In genomic region chr12:117589186-117589585, GRCm38 (mm10) we compare ENCODE assay signal across 21 mouse cellular contexts.
"Had no signal": no experiment of that assay in that cellular context is flagged by ENCODE, and none has a peak within 500 bp of the region (broad histone marks: within the 10 kb centered on the region; RNA-seq: fewer than 3 reads in every experiment).

No protein-coding gene starts in this region.

- H3K4me3 ChIP-seq: left cerebral cortex, adult 2 months; lung, embryonic 15.5 days; megakaryocyte, embryonic 14.5 days; midbrain, embryonic 10.5 days; midbrain, embryonic 13.5 days; myocyte; neural tube, embryonic 13.5 days; stomach, embryonic 15.5 days had no signal

- ATAC-seq: intestine, postnatal 0 days; midbrain, embryonic 13.5 days; midbrain, embryonic 16.5 days had no signal

- H3K27me3 ChIP-seq: lung, embryonic 15.5 days; megakaryocyte, embryonic 14.5 days; midbrain, embryonic 13.5 days; neural tube, embryonic 13.5 days; stomach, embryonic 15.5 days had no signal

- H3K4me1 ChIP-seq: lung, embryonic 15.5 days; megakaryocyte, embryonic 14.5 days; midbrain, embryonic 10.5 days; neural tube, embryonic 13.5 days had no signal

- H3K27ac ChIP-seq: left cerebral cortex, adult 2 months; liver, embryonic 14.5 days; lung, embryonic 15.5 days; midbrain, embryonic 10.5 days; midbrain, embryonic 13.5 days; neural tube, embryonic 13.5 days; stomach, embryonic 15.5 days had no signal

- H3K4me2 ChIP-seq: liver, embryonic 11.5 days; lung, embryonic 15.5 days; midbrain, embryonic 13.5 days; neural tube, embryonic 13.5 days; stomach, embryonic 15.5 days had no signal

- H3K36me3 ChIP-seq: midbrain, embryonic 10.5 days; midbrain, embryonic 13.5 days; neural tube, embryonic 13.5 days; stomach, embryonic 15.5 days had no signal

- H3K9ac ChIP-seq: liver, embryonic 14.5 days; lung, embryonic 15.5 days; midbrain, embryonic 13.5 days; neural tube, embryonic 13.5 days; stomach, embryonic 15.5 days had no signal

- DNase-seq: layer of hippocampus, adult 9-11 months; layer of hippocampus, postnatal 36 days; lung, adult 18-20 months; lung, postnatal 10 days; lung, postnatal 36 days; retina, postnatal 1 day; right cerebral cortex, postnatal 25 days; spleen, adult 18-20 months; thymus, postnatal 25 days had no signal

- H3K9me3 ChIP-seq: lung, embryonic 15.5 days; megakaryocyte, embryonic 14.5 days; midbrain, embryonic 10.5 days; midbrain, embryonic 13.5 days; neural tube, embryonic 13.5 days; stomach, embryonic 15.5 days had no signal
